Mouse (Mus musculus): ENCODE results near the gene Tmem45a.

The Tmem45a gene

DNA sequence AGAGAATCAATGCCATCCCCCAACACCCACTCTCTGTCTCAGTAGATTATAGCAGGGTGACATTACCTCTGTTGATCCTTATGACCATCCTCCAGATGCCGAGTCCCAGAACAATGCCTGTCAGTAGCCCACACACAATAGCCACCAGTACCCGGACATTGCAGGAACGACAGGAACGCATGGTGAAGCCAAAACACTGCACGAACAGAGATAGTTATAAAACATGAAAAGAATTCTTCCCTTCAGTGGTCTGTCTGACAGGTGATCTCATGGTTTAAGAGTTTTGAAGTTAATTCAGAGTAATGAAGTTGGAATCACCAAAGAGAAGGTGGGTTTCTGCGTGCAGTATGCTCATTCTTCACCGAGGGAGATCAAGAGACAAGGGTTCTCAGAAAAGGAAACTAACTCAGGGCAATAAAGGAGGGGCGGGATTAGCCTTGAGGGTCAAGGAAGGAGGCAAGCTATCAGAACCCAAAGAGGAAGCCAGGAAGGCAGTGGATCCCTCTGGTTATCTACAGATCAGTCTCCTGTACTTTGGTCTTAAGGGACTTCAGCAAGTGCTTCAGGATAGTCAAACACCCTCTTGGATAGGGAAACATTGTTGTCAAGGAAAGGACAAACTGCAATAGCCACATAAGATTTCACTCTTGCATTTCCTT lies 90.4 kb downstream of the Tmem45a start, which contains the start of gene Adgrg7:
Adgrg7 (minus strand) TSS at position 375 of the 659 bp plus-strand sequence.
- no peak for DNase-seq

DNA sequence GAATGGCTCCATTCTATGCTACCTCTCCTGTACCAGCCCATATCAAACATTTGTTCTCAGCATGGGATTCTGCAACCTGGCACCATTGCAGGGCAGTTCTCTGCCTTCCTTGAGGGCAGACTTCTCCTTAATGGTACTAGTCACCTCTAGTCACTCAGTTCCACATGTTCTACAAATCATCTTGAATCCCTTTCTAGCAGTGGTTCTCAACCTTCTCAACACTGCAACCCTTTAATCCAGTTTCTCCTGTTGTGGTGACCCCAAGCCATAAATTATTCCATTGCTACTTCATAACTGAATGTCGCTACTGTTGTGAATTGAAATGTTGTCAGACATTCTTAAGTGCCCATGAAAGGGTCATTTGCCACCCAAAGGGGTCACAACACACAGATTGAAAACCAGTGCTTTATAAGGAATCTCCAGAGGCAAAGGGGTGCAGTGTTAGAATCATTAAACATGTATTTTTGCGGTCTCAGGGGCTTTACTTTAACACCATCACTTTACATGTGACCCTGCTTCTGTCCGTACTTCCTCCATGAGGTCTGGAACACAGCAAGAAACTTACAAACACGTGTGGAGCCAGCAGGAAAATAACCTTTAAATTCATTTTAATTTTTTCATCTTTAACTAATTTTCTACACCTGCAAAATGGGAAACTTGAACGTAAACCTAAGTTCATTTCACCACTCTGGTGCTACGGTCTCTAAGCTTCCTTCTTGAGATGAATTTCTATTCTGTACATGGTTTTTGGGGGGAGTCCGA lies 91.4 kb downstream of the Tmem45a start:
- no peak for DNase-seq

DNA sequence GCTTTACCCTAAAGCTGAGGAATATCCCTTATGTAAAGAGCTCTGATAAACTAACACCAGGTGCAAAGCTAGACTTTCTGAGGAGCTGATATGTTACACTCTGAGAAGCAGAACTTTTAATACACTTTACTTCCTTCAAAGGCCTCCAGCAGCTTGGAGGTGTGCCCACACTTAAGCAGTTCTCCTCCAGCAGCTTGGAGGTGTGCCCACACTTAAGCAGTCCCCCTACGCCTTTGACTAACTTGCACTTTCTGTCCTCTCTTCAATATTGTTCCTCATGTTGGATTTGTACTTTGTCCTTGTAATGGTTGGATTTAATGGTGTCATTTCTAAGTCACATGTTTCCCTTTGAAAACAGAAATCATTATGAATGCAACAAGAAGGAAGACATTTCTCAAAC lies 92.2 kb downstream of the Tmem45a start:
- no peak for DNase-seq

DNA sequence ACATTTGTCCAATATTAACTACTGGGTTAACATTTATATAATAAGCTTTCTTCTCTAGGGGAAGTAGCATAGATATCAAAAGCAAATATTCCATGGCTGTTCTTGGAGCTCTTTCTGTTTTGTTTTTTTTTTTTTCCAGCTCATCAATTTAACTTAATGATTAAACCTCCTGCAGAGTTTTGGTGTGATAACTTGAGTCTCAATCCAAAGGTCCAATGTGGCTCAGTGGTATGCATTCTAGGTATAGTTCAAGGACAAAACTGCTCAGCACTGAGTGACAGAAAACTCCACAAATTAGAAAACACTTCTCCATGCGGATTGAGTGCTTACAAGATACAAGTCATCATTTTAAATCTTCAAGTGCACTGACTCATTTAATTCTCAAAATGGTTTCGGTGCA lies 100.0 kb downstream of the Tmem45a start:
- no peak for DNase-seq

DNA sequence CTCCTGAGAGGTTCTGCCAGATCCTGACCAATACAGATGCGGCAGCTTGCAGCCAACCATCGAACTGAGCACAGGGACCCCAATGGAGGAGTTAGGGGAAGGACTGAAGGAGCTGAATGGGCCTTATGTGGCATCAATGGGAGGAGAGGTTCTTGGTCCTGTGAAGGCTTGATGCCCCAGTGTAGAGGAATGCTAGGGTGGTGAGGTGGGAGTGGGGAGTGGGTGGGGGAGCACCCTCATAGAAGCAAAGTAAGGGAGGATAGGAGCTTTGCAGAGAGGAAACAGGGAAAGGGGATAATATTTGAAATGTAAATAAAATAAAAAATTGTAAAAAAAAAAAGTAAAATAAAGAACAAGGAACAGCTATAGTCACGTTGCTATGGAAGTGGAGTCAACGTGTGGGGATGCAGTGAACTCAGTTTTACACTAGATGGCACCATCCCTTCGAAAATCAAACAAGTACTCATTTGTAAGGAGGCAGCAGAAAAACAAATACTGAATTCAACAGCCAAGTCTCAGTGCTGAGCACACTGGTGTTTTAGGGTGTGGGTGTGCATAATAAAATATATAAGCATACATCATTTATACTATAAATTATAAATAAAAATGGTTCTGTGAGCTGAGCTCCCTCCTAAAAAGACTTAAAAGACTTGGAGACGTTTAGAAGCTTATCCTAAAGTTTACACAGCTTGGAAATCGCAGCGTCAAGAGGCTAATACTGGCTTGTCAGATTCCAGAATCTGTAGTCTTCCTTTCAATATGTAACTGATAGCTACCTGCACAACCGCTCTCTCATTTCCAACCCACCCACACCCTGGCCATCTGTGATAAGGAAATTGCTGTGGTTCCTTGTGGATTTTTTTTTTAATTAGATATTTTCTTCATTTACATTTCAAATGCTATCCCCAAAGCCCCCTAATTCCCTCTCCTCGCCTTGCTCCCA lies 114.5 kb downstream of the Tmem45a start:
- DNase-seq, result peak in 1 of 2 experiments; percentile 44
